Mouse (Mus musculus) layer of hippocampus, postnatal 10 days (tissue): ENCODE results near the gene Ptpn22. TPM values are rescaled to one million over a fixed set of nuclear protein-coding genes. Genes with fewer than 3 reads are reported as not detected.

Experiments
- DNase-seq, 2 experiments: peaks; one replicate each; pipeline ENCODE4 v3.0.0; 2021; ENCODE audit warnings: low spot score in 2 of 2
- total RNA-seq, 2 experiments: library from RNA; stranded (reverse); gene quantifications; 2 replicates each; pipeline ENCODE4 v1.2.3; 2021

Ptpn22 gene
- total RNA-seq, 2 experiments from 2014 or later, result 0.54 to 0.87 TPM

- no peak for DNase-seq
These were observed 56.7 kb downstream of the Ptpn22 start for GRCm38 (mm10) chr3:103916205-103916838.

- no peak for DNase-seq
These were observed 57.2 kb downstream of the Ptpn22 start for GRCm38 (mm10) chr3:103916839-103917237.

- DNase-seq, result no peak
These were observed 60.5 kb downstream of the Ptpn22 start for GRCm38 (mm10) chr3:103920094-103920493.

GRCm38 (mm10) chr3:103925302-103925701, 65.7 kb downstream of the Ptpn22 start:
- DNase-seq, result no peak

- no peak for DNase-seq
These were observed 67.9 kb downstream of the Ptpn22 start for GRCm38 (mm10) chr3:103927511-103927910.

- DNase-seq, result peak; percentile 15 to 43
These were observed 85.4 kb downstream of the Ptpn22 start for GRCm38 (mm10) chr3:103944794-103945562.

GRCm38 (mm10) chr3:103948666-103949065, 89.1 kb downstream of the Ptpn22 start:
- no peak for DNase-seq

GRCm38 (mm10) chr3:103960622-103961021, 101.0 kb downstream of the Ptpn22 start:
- no peak for DNase-seq

Other genes with a start within 250 kb of the Ptpn22 start
- 1 to 10 TPM in 1 of 2 experiments, not detected in 1; 2.2 TPM for gene Atg4a-ps, start 213.7 kb upstream of the Ptpn22 start, total RNA-seq
- gene Olfml3, start 121.8 kb upstream of the Ptpn22 start, total RNA-seq, result 10 to 100 TPM; 10.1 to 11.4 TPM
- gene Gm10964, start 120.4 kb upstream of the Ptpn22 start, total RNA-seq, result not detected
- gene Hipk1, start 68.2 kb upstream of the Ptpn22 start, total RNA-seq, result 10 to 100 TPM; 68.1 to 77.3 TPM
- gene Dclre1b, start 50.4 kb upstream of the Ptpn22 start, total RNA-seq, result 1 to 10 TPM; 8.4 to 8.7 TPM
- gene Ap4b1, start 50.3 kb upstream of the Ptpn22 start, total RNA-seq, result 10 to 100 TPM; 13.3 to 14.5 TPM
- under 1 TPM in 1 of 2 experiments, not detected in 1; 0.18 TPM for gene Gm43064, start 50.2 kb upstream of the Ptpn22 start, total RNA-seq
- under 1 TPM; 0.64 to 0.80 TPM for gene Bcl2l15, start 27.2 kb upstream of the Ptpn22 start, total RNA-seq
- 10 to 100 TPM; 19.1 to 20.9 TPM for gene Rsbn1, start 54.3 kb downstream of the Ptpn22 start, total RNA-seq
- gene Phtf1, start 108.3 kb downstream of the Ptpn22 start, total RNA-seq, result 10 to 100 TPM; 36.4 to 39.6 TPM